Mouse (Mus musculus) heart, embryonic 15.5 days (tissue): ENCODE measurements around the gene Foxi2. TPM values are rescaled to one million over a fixed set of nuclear protein-coding genes. Genes with fewer than 3 reads are reported as not detected.

Experiments used
- ATAC-seq: fragments of 200-750 bp; cut with Nextera tagmentation; replicated peaks from 2 replicates; pipeline ENCODE4 v1.8.0; 2017; ENCODE audit warnings: low read depth, moderate TSS enrichment; ENCODE audit not compliant: insufficient number of reproducible peaks, insufficient read depth, low FRiP score
- H3K27ac ChIP-seq: fragments of 300-500 bp; sonication (generic); 2 replicates; pipeline ENCODE4 v1.5.1; 2015; ENCODE audit warnings: mild to moderate bottlenecking, inconsistent platforms
- H3K27me3 ChIP-seq: fragments of 300-500 bp; sonication (generic); 2 replicates; pipeline ENCODE4 v1.6.1; 2015; ENCODE audit warnings: inconsistent platforms
- H3K36me3 ChIP-seq: fragments of 300-500 bp; sonication (generic); 2 replicates; pipeline ENCODE4 v1.6.1; 2015; ENCODE audit warnings: mild to moderate bottlenecking, inconsistent platforms
- H3K4me1 ChIP-seq: fragments of 300-500 bp; sonication (generic); replicated peaks from 2 replicates; pipeline ENCODE4 v1.6.1; 2015; ENCODE audit warnings: inconsistent platforms
- H3K4me2 ChIP-seq: fragments of 300-500 bp; sonication (generic); 2 replicates; pipeline ENCODE4 v1.6.1; 2015; ENCODE audit warnings: inconsistent platforms, mild to moderate bottlenecking, moderate library complexity
- H3K4me3 ChIP-seq: fragments of 300-500 bp; sonication (generic); 2 replicates; pipeline ENCODE4 v1.5.1; 2015; ENCODE audit warnings: mild to moderate bottlenecking, inconsistent platforms
- H3K9ac ChIP-seq: fragments of 300-500 bp; sonication (generic); 2 replicates; pipeline ENCODE4 v1.6.1; 2015; ENCODE audit warnings: mild to moderate bottlenecking, inconsistent platforms
- H3K9me3 ChIP-seq: fragments of 300-500 bp; sonication (generic); replicated peaks from 2 replicates; pipeline ENCODE4 v1.6.1; 2016; ENCODE audit warnings: inconsistent platforms
- WGBS: fragments of 180-500 bp; shearing (Covaris S2); methylation state at CpG from one replicate; pipeline ENCODE4 v1.1.7; 2015; ENCODE audit warnings: mixed read lengths; 5-methylcytosine and 5-hydroxymethylcytosine counted together
- polyA plus RNA-seq: library from polyadenylated mRNA; unstranded; fragments of >200 nt; fragmentation: Nextera tagmentation; extraction: Ambion mirVana; gene quantifications from 2 replicates; pipeline ENCODE4 v1.2.1, GENCODE M21; 2015

The Foxi2 gene
- polyA plus RNA-seq, 1 experiment from 2014 or later: not detected

- Histone ChIP-seq H3K4me1 (no peaks in the 10 kb centered on the region), H3K27me3 (peaks cover 19% of the 10 kb centered on the region), H3K27ac (no peak overlapping the region), H3K9me3 (no peaks in the 10 kb centered on the region), H3K4me2 (no peak overlapping the region), H3K36me3 (no peaks in the 10 kb centered on the region), H3K9ac (no peak overlapping the region), H3K4me3 (no peak overlapping the region)
- 8% methylated on average over 5 of the region's 5 CpGs for WGBS
- no peak for ATAC-seq
Measured at GRCm38 (mm10) chr7:135403416-135403815, 6.7 kb upstream of the Foxi2 start.

DNA sequence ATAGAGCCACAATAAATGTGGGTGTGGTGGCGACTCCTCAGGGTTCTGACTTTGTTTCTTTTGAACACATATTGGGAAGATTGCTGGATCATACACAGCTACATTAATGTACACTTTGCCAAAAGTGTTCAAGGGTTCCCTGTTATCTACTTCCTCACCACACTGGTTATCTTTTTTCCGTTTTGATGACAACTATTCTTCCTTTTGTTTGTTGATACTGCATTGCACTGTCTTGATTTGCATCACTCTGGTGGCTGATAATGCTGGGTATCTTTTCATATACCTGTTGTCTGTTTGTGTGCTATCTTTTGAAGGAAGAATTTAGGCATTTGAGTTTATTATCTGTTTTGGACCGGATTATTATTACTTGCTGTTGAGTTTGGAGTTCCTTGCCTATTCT is 3.3 kb upstream of the Foxi2 start:
- Histone ChIP-seq H3K9me3 (no peaks in the 10 kb centered on the region), H3K4me2 (no peak overlapping the region), H3K4me1 (peaks cover 5% of the 10 kb centered on the region; the same call in 1 of the 2 replicates), H3K27me3 (peaks cover 49% of the 10 kb centered on the region), H3K36me3 (no peaks in the 10 kb centered on the region), H3K9ac (no peak overlapping the region), H3K4me3 (no peak overlapping the region), H3K27ac (no peak overlapping the region)
- ATAC-seq: no peak
- WGBS: 54% methylated on average over 3 of the region's 3 CpGs

GRCm38 (mm10) chr7:135408501-135408900 is 1.6 kb upstream of the Foxi2 start:
- H3K9ac ChIP-seq: no peak overlapping the region
- H3K9me3 ChIP-seq: no peaks in the 10 kb centered on the region
- H3K4me3 ChIP-seq: no peak overlapping the region
- no peak for ATAC-seq
- peaks cover 59% of the 10 kb centered on the region for H3K27me3 ChIP-seq
- H3K27ac ChIP-seq: no peak overlapping the region
- no peak overlapping the region for H3K4me2 ChIP-seq
- H3K4me1 ChIP-seq: peaks cover 5% of the 10 kb centered on the region; the same call in 1 of the 2 replicates
- H3K36me3 ChIP-seq: no peaks in the 10 kb centered on the region
- WGBS: 59% methylated on average over 3 of the region's 3 CpGs

GRCm38 (mm10) chr7:135412357-135412756 is 2.2 kb downstream of the Foxi2 start:
- H3K4me3 ChIP-seq: no peak overlapping the region
- H3K4me2 ChIP-seq: no peak overlapping the region
- ATAC-seq: no peak
- H3K4me1 ChIP-seq: peaks cover 5% of the 10 kb centered on the region; the same call in 1 of the 2 replicates
- peaks cover 64% of the 10 kb centered on the region for H3K27me3 ChIP-seq
- WGBS: 48% methylated on average over 6 of the region's 6 CpGs
- H3K36me3 ChIP-seq: no peaks in the 10 kb centered on the region
- H3K9ac ChIP-seq: no peak overlapping the region
- no peak overlapping the region for H3K27ac ChIP-seq
- H3K9me3 ChIP-seq: no peaks in the 10 kb centered on the region

DNA sequence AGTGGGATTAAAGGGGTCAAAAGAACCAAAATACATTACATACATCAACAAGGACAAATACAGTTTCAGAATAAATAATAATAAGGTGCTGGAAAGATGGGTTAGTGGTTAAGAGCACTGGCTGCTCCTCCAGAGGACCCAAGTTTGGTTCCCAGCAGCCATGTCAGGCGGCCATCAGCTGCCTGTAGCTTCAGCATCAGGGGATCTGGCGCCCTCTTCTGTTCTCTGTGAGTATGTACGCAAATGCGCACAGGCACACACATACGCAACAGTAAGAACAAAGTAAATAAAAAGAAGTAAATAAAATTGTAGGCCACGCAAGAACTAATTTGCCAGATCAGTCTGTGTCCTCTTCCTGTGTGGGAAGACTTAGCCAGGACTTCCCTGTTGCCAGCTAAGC is 18.7 kb downstream of the Foxi2 start:
- Histone ChIP-seq H3K27me3 (no peaks in the 10 kb centered on the region), H3K9me3 (no peaks in the 10 kb centered on the region), H3K27ac (no peak overlapping the region), H3K4me2 (no peak overlapping the region), H3K4me1 (no peaks in the 10 kb centered on the region), H3K9ac (no peak overlapping the region), H3K4me3 (no peak overlapping the region), H3K36me3 (no peaks in the 10 kb centered on the region)
- no peak for ATAC-seq
- 89% methylated on average over 6 of the region's 6 CpGs for WGBS

DNA sequence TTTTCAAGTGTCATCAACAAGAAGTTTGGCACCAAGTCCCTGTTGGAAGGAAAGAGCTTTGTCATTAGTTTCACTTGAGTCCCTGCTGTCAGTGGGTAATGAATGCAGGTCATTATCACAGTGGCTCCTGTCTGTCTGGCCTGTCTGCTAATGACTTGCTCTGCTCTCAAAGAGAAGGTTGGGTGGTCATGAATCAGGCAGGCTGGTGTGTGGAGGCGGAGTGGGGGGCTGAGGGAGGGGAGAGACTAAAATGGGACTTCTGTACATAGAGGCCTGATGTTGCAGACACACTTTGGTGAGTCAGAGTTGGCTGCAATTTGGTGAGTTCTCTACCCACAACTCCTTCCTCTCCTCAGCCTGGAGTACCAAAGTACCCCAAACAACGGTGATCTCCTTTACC is 20.8 kb downstream of the Foxi2 start:
- Histone ChIP-seq H3K27me3 (no peaks in the 10 kb centered on the region), H3K27ac (no peak overlapping the region), H3K9ac (no peak overlapping the region), H3K4me3 (no peak overlapping the region), H3K36me3 (no peaks in the 10 kb centered on the region), H3K9me3 (no peaks in the 10 kb centered on the region), H3K4me2 (no peak overlapping the region), H3K4me1 (no peaks in the 10 kb centered on the region)
- ATAC-seq: no peak
- WGBS: 71% methylated on average over 2 of the region's 2 CpGs

DNA sequence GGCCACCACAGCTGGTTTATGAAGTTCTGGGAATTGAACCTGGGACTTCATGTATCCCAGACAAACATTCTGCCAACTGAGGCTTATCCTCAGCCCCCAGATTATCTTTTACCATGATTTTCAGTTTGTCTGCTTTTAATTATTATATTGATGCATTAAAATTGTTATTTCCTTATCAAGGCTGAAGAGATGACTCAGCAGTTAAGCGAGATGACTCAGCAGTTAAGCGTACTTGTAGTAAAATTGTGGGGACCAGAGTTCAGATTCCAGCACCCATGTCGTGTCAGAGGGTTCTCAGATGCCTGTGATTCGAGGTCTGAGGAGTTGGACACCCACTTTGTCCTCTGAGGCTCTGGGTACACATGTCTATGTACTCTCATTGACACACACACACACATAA is 33.8 kb downstream of the Foxi2 start:
- no peak overlapping the region for H3K27ac ChIP-seq
- no peaks in the 10 kb centered on the region for H3K36me3 ChIP-seq
- WGBS: 67% methylated on average over 4 of the region's 4 CpGs
- H3K9ac ChIP-seq: no peak overlapping the region
- H3K4me2 ChIP-seq: no peak overlapping the region
- H3K4me1 ChIP-seq: no peaks in the 10 kb centered on the region
- H3K9me3 ChIP-seq: no peaks in the 10 kb centered on the region
- no peak for ATAC-seq
- H3K27me3 ChIP-seq: no peaks in the 10 kb centered on the region
- no peak overlapping the region for H3K4me3 ChIP-seq

- H3K27ac ChIP-seq: no peak overlapping the region
Measured at GRCm38 (mm10) chr7:135451340-135451739, 41.2 kb downstream of the Foxi2 start.

GRCm38 (mm10) chr7:135452366-135452765 is 42.3 kb downstream of the Foxi2 start:
- WGBS: 51% methylated on average over 1 of the region's 1 CpGs
- 0 out of 2 replicates have a peak, but pooled peaks cover 2% of the 10 kb centered on the region for H3K27me3 ChIP-seq
- H3K27ac ChIP-seq: no peak overlapping the region
- no peak overlapping the region for H3K4me3 ChIP-seq
- H3K4me1 ChIP-seq: no peaks in the 10 kb centered on the region
- no peak for ATAC-seq
- H3K9ac ChIP-seq: no peak overlapping the region
- H3K4me2 ChIP-seq: no peak overlapping the region
- no peaks in the 10 kb centered on the region for H3K36me3 ChIP-seq
- H3K9me3 ChIP-seq: no peaks in the 10 kb centered on the region

More at GRCm38 (mm10) chr7:135451340-135451739, 41.2 kb downstream of the Foxi2 start:
- H3K27me3 ChIP-seq: 0 out of 2 replicates have a peak, but pooled peaks cover 2% of the 10 kb centered on the region
- H3K4me2 ChIP-seq: no peak overlapping the region
- H3K4me3 ChIP-seq: no peak overlapping the region
- H3K36me3 ChIP-seq: no peaks in the 10 kb centered on the region
- WGBS: 61% methylated on average over 3 of the region's 3 CpGs
- no peaks in the 10 kb centered on the region for H3K9me3 ChIP-seq
- H3K4me1 ChIP-seq: no peaks in the 10 kb centered on the region
- no peak for ATAC-seq
- no peak overlapping the region for H3K9ac ChIP-seq

DNA sequence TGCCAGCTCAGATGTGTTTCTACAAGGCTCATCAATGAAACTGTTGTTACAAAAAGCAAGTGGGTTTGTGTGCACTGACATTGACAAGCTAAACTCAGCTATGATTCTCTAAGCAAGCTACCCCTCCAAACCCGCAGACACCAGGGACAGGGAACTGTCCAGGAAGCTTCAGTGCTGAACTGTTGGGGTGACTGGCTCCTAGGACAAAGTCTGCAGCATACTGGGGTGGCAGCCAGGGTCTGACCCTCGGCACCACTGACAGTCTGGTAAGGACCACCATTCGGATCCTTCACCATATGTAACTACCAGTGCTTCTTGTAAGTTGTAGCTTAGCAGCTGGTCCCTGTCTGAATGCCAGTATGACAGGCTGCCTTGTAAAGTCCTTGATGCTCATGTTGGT is 43.6 kb downstream of the Foxi2 start:
- Histone ChIP-seq H3K4me3 (no peak overlapping the region), H3K4me2 (no peak overlapping the region), H3K27ac (no peak overlapping the region), H3K4me1 (no peaks in the 10 kb centered on the region), H3K36me3 (no peaks in the 10 kb centered on the region), H3K27me3 (0 out of 2 replicates have a peak, but pooled peaks cover 2% of the 10 kb centered on the region), H3K9me3 (no peaks in the 10 kb centered on the region), H3K9ac (no peak overlapping the region)
- no peak for ATAC-seq
- WGBS: 28% methylated on average over 3 of the region's 3 CpGs
